Mouse (Mus musculus): ENCODE measurements around the gene Gjc3.
"Not testable (repeated sequence)": the region's sequence is repeated elsewhere in the genome, so short reads cannot be mapped to it uniquely, and the experiment has no call there.

Gjc3 gene

DNA sequence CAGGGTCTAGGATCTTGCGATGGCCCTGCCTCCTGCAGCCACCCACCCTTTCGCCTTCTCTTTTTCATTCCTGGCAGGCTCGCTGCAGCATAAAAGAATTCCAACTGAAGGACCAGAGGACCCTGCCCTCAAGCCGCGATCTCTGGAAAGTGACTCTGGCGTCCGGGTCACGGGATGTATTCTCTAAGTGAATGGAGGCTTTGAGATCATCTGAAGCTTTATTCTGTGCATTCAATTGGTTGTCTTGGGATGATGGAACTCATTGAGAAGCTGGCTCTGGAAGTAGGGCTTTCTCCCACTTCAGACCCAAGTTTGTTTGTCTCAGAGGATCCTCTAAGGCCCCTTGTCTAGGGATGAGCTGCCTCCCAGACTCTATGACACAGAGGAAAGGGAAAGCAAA is at the start of gene Gjc3:
TSS of gene Gjc3 (minus strand) at position 154 of the 400 bp plus-strand sequence.
- DNase-seq (ENCODE audit: low spot score), result no peak

DNA sequence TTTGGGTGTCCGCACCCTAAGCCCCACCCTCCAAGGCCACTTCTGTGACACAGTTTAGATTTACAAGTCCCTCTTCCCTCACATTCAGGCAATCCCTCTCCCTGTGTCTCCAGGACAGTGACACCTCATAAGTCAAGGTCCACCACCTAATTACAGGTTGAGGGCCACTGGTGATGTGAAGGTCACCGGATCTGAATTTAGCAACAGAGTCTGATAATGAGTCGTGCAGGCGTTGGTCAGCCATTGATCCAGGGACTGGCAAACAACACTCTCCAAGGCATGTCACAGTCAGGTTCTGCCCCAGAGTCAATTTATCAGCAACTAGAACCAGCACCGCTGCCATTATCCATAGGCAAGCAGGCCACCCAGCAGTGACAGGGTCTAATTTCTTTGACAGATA is 49.5 kb upstream of the Gjc3 start:
- DNase-seq (ENCODE audit: low spot score), result no peak

DNA sequence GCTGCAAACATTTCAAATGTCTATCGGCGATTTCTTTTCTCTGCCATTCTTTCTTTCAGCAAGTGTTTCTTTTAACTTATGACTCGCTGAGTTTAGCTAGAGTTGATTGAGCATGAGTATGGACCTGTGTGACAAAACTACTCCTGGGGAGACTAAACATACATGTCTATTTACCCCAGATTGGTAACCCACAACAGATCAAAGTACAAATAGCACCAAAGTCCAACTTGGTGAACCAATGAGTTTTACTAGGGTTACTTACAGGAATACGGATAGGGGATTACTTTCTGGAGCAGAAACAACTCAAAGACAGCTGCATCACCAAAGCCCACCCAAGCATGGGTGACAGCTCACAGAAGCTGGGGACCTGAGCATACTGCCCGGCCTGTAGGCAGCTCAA is 46.5 kb upstream of the Gjc3 start:
- DNase-seq (ENCODE audit: low spot score), result no peak

DNA sequence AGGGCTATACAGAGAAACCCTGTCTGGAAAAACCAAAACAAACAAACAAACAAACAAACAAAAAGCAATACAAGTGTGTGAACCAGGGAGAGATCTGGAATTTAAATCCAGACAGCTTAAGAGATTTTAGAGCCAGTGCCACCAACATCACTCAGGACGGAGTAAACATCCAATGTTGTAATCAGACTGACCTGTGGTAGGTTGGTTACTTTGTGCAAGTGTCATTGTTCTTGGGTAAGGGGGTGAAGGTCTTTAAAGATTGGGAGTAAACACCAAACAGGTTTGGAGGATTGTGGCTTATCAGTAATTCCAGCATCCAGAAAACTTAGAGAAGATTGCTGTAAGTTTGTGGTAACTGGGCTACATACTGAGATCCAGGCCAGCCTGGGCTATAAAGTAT is 23.5 kb upstream of the Gjc3 start:
- DNase-seq (ENCODE audit: low spot score), result no peak

DNA sequence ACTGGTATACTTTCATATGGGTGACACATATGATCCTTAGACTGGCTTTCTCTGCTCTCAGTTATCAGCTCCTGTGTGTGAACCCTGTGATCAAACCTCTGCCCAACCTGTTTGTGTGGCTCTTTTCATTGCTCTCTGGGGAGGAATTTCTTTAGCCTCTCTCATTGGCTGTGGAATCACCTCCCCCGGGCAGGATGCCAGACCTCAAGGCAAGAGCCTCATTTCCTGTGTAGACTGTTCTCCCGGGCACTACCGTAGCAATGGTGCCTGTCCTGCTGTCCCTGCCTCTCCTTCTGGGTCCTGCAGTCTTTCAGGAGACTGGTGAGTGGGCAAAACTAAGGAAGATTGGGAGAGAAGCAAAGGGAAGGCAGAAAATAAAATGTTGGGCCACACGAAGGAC is 18.4 kb upstream of the Gjc3 start, which contains the start of gene Azgp1:
TSS of gene Azgp1 (plus strand) at position 221 of the 400 bp plus-strand sequence.
- DNase-seq (ENCODE audit: low spot score), result peak; percentile 16

DNA sequence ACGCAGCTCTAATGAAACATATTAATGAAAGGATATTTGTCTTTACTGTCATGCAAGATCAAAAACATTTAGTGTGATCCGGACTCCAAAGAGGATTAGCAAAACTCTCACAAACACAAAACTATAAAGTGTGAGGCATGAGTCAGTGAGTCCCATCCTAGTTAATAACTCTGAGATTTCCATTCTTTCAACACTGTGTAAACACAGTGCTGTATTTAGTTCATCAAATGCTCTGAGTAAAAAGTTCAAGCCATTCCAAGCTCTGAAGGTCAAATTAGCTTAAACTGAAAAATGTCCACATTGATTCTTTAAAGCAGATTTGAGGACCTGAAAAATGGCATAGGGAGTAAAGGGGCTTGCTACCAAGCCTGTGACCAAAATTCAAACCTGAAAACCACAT is 16.2 kb upstream of the Gjc3 start:
- no peak for DNase-seq (ENCODE audit: low spot score)

DNA sequence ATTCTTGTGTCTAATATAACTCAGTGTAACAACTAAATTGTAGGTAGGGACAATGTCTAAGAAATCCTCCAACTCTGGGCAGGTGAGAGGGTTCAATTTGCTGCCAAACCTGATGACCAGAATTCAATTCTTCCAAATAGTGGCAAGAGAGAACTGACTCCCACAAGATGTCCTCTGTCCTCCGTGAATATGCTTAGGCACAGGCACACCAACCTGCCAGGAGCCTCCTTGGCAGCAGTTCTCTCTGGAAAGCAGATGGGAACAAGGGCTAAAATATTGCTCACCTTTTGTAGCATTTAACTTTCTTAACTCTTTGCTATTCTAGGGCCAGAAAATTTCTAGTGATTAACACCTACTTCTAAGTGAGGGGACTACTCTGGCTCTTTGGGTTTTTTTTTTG is 14.4 kb upstream of the Gjc3 start:
- no peak for DNase-seq (ENCODE audit: low spot score)

DNA sequence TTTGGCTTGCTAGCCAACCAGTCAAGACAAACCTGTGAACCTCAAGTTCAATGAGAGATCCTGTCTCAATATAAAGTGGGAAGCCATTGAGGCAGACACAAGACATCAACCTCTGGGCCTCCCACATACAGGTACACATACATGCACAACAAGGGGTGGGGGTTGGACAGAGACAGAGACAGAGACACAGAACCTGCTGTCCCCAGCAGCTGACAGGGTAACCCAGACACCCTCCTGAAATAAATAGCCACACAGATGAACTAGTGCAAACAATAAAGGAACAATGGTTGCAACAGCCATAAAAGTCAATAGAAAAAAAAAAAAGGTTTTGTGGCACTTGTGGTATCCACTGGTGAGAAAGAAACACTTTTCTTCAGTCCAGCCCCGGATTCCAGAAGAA is 12.5 kb upstream of the Gjc3 start:
- no peak for DNase-seq (ENCODE audit: low spot score)

DNA sequence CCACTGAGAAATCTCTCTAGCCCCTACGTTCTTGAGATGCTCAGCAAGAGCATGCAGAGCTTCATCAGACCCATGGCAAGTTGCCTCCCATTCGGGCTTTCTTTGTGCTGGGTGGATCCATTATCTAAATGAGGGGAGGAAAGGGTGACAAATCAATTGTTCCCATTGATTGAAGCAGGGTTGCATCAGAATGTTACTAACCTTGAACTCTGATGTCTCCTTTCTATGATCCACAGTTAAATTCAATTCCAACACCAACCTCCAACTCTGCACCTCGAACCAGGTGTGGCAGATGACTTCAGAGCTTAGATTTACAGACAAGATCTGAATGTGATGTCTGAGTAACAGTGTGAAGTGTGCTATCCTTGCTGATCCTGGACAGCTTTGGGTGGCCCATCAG is 11.8 kb upstream of the Gjc3 start:
- no peak for DNase-seq (ENCODE audit: low spot score)

DNA sequence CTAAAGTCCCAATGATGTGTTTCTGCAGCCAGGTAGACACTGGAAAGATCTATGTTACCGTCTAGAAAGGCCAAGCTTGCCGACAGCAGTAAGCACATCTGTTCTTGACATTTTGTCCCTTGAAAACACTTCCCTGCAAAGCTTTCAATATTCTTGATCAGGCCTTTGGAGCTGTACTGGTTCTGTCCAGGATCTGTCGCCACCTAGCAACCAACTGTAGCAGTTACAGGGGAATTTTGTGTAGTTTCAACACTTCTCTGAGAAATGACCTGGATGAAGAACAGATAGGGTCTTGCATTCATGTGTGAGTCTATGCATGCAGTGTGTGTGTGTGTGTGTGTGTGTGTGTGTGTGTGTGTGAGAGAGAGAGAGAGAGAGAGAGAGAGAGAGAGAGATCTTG is 10.8 kb upstream of the Gjc3 start:
- DNase-seq (ENCODE audit: low spot score), result no peak

DNA sequence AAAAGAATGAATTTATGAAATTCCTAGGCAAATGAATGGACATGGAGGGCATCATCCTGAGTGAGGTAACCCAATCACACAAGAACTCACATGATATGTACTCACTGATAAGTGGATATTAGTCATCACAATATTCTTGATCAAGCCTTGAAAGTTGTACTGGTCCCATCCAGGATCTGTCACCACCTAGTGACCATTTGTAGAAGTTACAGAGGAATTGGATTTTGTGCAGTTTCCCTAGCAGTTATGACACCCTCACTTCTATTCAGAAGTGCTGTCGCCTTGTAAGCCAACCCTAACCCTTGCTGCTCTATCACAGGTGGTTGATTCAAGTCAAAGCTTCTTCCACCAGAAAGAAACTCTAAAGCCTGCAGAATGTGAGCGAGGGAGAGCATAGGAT is 10.3 kb upstream of the Gjc3 start:
- no peak for DNase-seq (ENCODE audit: low spot score)

DNA sequence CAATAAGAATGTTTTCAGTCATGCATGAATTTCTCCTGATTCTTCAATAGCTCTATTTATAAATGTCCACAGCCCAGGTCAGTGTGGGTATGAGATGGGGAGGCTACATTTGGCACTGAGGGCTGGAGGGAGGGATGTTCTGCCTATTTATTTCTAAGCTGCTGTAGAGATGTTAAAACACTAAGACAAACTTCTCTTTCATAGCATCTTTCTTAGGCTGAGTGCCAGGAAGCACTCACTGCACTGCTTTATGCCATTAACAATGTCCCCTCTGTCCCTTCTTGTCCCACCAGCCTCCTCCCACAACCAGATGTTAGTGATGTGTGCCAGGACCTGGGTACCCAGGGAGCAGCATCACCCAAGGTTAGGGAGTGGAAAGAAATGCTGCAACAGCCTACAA is 3.6 kb upstream of the Gjc3 start:
- DNase-seq (ENCODE audit: low spot score), result no peak

DNA sequence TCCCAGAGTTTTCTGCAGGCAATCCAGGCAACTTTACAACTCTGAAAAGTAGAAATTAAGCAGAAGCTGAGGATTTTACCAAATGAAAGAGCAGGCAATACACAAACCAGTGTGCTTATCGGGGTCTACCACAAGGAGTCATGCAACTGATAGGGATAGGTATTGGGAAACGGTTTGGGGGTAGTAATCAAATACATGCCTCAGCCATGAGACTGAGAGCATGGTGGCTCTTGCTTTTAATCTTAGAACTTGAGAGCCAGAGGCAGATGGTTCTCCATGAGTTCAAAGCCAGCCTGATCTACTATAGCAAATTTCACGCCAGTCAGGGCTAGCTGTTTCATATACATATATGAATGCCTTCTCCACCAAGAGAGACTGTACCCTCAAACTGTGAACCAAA is 6.5 kb downstream of the Gjc3 start:
- DNase-seq (ENCODE audit: low spot score), result no peak

DNA sequence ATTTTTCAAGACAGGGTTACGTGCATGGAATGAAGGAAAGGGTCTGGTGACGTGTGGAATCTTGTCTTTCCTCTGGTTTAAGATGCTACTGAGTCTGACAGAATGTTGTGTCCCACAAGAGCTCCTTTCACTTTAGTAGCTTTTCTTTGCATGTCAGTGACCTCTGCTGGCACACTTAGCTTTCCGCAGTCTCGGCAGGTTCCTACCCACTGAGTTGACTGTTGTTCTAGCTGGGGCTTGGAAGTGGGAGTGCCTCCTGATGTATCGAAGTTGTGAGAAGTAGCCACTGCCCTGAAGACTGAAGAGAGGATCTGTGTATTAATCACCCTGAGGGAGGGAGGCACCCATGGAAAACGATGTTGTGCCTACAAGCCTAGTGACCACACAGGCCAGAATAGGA is 11.7 kb downstream of the Gjc3 start:
- DNase-seq (ENCODE audit: low spot score), result peak; percentile 38

DNA sequence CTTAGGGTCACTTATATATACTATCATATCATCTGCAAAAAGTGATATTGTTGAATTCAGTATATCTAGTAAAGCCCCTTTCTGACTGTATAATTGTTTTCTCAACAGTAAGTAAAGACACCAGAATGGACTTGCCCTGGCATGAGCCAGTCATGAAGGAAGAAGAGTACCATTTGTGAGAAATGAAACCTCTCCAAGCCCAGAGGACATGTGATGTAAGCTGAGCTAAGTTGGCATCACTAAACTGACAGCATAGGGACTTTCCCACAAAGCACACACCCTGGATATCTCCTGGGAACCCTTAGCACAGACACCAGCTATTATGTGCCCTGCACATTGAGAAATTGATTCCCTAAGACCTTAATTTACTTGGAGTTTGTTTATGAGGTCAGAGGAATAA is 15.6 kb downstream of the Gjc3 start:
- DNase-seq (ENCODE audit: low spot score), result no peak

DNA sequence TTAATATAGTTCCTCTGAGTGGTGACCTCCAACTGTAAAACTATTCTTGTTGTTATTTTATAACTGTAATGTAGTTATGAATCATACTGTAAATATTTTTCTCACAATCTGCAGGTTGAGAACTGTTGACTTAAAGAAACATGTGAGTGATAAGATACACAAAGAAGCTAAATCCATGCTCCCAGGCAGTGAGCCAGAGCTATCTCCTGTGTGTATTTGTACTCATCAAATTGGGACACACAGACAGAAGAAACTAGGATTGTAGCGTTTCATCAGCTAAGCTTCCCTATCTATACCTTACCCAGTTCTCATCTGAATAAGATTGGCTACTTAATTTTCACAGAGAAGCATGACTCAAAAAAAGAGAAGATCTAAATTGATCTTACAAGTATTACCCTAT is 19.8 kb downstream of the Gjc3 start:
- no peak for DNase-seq (ENCODE audit: low spot score)

DNA sequence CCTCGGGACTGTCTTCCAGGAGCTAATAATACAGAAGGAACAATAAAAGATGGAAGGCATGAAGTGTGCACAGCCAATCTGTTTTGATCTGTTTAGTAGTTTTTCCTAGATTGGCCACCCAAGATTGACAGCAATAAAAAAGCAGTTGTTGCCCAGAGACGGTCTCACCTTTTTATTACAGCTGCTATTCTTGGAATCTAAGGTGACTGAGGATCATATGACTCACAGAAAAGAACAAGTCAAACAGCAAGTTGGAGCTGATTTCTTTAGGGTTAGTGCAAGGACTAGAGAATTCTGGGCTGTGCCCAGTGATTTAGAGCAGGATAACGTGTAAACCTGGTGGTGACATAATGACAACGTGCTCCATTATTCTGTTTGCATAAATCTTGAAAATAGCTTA is 21.9 kb downstream of the Gjc3 start:
- DNase-seq (ENCODE audit: low spot score), result no peak

DNA sequence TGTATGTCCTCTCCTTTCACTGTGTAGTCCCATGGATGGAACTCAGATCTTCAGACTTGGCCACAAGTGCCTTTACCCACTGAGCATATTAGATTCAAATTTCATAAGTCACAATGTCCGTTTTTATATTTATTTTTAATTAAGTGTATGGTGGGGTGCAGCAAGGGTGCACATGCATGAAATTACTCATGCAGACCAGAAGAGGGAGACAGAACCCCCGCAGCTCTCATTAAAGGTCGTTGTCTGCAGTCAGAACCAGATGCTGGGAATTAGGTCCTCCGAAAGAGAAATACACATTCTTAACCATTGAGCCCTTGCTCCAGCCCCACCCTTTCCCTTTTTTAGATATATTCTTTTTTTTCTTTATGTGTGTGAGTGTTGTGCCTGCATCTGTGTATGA is 25.7 kb downstream of the Gjc3 start:
- DNase-seq (ENCODE audit: low spot score), result no peak

DNA sequence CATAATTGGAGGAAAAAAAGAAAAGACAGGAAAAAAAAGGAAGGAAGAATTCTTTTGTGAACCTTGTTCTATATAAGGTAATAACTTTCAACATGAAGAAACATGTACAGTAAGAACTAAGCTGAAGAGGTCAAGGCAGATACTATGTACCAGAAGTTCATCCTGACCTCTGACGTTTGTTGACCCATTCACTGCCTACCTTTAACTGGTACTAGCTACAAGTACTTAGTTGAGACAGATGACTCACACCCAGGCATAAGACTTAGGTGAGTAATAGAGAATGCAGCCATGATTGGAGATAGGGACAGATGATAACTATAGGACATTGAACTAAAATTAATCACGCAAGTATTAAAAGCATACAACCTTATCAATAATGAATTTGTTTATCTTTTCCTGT is 26.4 kb downstream of the Gjc3 start:
- DNase-seq (ENCODE audit: low spot score), result no peak

DNA sequence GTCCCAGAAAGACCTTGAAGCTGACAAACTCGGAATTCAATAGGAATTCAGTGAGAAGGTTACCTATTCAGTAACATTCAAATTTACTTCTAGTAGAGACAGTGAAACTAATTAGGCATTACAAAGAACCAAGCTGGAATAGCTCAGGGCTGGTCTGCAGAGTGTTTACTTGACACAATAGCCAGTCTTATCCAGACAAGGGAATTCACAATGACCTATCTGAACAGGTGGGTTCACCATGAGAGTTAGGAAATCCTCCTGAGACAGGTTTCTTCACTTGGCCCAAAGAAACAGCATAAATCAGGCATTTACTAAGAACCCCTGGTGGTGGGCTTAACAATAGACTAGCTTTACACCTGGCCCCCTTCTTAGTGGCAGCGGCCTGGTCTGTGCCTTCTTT is 29.0 kb downstream of the Gjc3 start:
- DNase-seq (ENCODE audit: low spot score), result not testable (repeated sequence)

DNA sequence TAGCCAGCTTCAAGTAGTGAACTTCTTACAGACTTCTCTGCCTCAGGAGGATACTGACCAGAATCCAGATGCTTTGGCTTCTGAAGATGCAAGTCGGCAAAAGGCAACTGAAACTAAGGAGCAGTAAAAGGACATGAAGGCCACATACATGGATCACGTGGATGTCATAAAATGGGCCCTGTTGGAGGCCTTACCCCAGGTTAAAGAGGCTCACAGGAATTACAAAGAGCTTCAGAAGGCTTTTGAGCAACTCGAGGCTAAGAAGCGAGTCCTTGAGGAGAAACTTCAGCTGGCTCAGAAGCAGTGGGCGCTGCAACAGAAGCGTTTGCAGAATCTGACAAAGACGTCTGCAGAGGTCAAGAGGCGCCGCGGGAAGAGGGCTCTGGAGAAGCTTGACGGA is 34.5 kb downstream of the Gjc3 start:
- no peak for DNase-seq (ENCODE audit: low spot score)

DNA sequence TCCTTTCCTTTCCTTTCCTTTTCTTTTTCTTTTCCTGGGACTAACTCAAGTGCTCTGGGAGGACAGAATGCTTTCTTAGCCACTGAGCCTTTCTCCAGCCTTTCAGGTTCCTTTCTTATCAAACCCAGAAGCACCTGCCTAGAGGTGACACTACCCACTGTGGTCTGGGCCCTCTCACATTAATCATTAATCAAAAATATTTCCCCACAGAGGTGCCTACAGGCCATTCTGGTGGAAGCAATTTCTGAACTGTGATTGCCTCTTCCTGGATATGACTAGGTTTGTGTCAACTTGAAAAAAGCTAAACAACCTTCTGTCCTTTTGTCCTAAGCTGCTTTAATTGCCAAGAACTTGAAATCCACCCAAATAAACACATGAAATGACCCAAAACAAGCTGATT is 40.7 kb downstream of the Gjc3 start:
- no peak for DNase-seq (ENCODE audit: low spot score)

DNA sequence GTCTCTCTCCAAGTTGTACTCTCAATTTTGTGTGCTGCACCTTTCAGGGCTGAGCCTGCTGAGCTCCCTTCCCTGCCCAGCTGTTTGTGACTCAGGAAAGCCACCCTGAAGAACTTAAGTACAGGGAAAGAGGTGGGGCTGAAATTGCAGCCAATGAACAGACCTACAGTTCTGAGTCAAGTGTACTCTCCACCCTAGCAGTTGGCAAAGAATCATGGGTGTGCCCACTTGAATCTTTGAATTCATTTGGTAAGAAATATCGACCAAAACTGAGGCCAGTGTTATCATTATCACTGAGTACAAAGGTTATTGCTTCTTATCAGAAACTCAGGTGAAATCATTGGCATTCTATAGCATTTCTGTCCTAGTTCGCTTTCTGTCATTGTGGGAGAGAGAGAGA is 41.4 kb downstream of the Gjc3 start, which contains the start of gene Cyp3a13:
TSS of gene Cyp3a13 (minus strand) at position 88 of the 400 bp plus-strand sequence.
- peak; percentile 18 for DNase-seq (ENCODE audit: low spot score)

DNA sequence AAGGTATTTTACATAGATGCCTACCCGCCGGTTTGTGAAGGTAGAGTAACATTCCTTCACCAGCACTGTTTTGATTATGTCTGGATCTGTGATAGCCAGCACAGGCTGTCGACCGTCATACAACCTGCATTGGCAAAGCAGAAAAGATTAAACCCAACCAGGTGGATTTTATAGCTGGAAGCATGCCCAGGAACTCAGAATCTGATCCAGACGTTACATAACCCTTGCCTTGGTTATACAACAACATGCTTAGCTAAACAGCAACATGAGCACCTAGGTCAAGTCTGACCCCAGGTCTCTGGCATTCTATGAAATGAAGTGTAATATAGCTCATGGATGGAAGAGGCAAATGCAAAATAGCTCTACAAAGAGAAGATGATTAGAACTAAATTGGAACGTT is 47.3 kb downstream of the Gjc3 start:
- peak; percentile 5 for DNase-seq (ENCODE audit: low spot score)

DNA sequence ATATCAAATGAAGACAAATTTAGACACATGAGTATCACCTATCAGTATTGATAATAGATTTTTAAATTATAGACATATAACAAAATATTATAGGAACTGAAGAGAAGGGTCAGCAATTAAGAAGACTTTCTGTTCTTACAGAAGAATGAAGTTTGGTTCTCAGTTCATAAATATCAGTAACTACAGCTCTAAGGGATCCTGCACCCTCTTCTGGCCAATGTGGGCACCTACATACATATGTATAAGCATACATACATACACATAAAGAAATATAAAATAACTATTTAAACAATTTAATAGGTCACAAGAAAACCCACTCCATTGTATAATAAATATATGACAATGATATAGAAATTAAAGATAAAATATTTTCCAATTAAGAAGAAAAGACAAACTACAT is 48.4 kb downstream of the Gjc3 start:
- DNase-seq (ENCODE audit: low spot score), result no peak
